Mouse (Mus musculus) C2C12 (cell line): ENCODE results near the gene 1700042G07Rik.

Experiments
- CTCF ChIP-seq: IDR thresholded peaks from one replicate; pipeline ENCODE4 v1.5.1; 2011; ENCODE audit not compliant: control insufficient read depth, insufficient read depth, insufficient read length
- FOSL1 ChIP-seq: IDR thresholded peaks from one replicate; pipeline ENCODE4 v1.8.0; 2011; ENCODE audit warnings: mild to moderate bottlenecking, low read length; ENCODE audit not compliant: poor library complexity, insufficient read depth, severe bottlenecking

GRCm38 (mm10) chr4:116125803-116126386, 47.3 kb upstream of the 1700042G07Rik start:
- TF ChIP-seq CTCF (no peak), FOSL1 (no peak)
